Mouse (Mus musculus) heart, embryonic 15.5 days (tissue): ENCODE measurements at regions not wholly inside any gene's neighbourhood (a gene's known extent, or its start where the extent isn't known, plus 50 kb on each side); places are given as distances from the start of the nearest gene placed in this dataset.

Experiments
- ATAC-seq: fragments of 200-750 bp; cut with Nextera tagmentation; replicated peaks from 2 replicates; pipeline ENCODE4 v1.8.0; 2017; ENCODE audit warnings: low read depth, moderate TSS enrichment; ENCODE audit not compliant: insufficient number of reproducible peaks, insufficient read depth, low FRiP score
- H3K27ac ChIP-seq: fragments of 300-500 bp; sonication (generic); 2 replicates; pipeline ENCODE4 v1.5.1; 2015; ENCODE audit warnings: mild to moderate bottlenecking, inconsistent platforms
- H3K27me3 ChIP-seq: fragments of 300-500 bp; sonication (generic); 2 replicates; pipeline ENCODE4 v1.6.1; 2015; ENCODE audit warnings: inconsistent platforms
- H3K36me3 ChIP-seq: fragments of 300-500 bp; sonication (generic); 2 replicates; pipeline ENCODE4 v1.6.1; 2015; ENCODE audit warnings: mild to moderate bottlenecking, inconsistent platforms
- H3K4me1 ChIP-seq: fragments of 300-500 bp; sonication (generic); replicated peaks from 2 replicates; pipeline ENCODE4 v1.6.1; 2015; ENCODE audit warnings: inconsistent platforms
- H3K4me2 ChIP-seq: fragments of 300-500 bp; sonication (generic); 2 replicates; pipeline ENCODE4 v1.6.1; 2015; ENCODE audit warnings: inconsistent platforms, mild to moderate bottlenecking, moderate library complexity
- H3K4me3 ChIP-seq: fragments of 300-500 bp; sonication (generic); 2 replicates; pipeline ENCODE4 v1.5.1; 2015; ENCODE audit warnings: mild to moderate bottlenecking, inconsistent platforms
- H3K9ac ChIP-seq: fragments of 300-500 bp; sonication (generic); 2 replicates; pipeline ENCODE4 v1.6.1; 2015; ENCODE audit warnings: mild to moderate bottlenecking, inconsistent platforms
- H3K9me3 ChIP-seq: fragments of 300-500 bp; sonication (generic); replicated peaks from 2 replicates; pipeline ENCODE4 v1.6.1; 2016; ENCODE audit warnings: inconsistent platforms
- WGBS: fragments of 180-500 bp; shearing (Covaris S2); methylation state at CpG from one replicate; pipeline ENCODE4 v1.1.7; 2015; ENCODE audit warnings: mixed read lengths; 5-methylcytosine and 5-hydroxymethylcytosine counted together

DNA sequence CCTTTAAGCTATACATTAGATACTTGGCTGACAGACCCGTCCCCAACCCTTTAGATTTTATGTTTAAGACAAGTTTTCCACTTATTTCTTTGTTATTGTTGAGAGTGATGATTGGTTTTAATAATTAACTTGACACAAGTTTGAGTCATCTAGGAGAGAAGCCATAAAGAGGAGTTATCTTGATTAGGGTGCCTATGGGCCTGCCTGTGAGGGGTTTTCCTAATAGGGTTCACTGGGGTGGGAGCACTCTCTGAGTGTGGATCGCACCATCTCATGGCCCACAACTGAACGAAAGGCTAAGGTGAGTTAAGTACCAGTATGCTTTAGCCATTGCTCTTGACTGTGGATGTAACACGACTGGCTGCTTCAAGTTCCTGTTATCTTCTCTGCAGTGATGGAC, 123.3 kb upstream of the Agap1 start:
- Histone ChIP-seq H3K4me2 (no peak overlapping the region), H3K36me3 (no peaks in the 10 kb centered on the region), H3K4me1 (no peaks in the 10 kb centered on the region), H3K9me3 (no peaks in the 10 kb centered on the region), H3K9ac (no peak overlapping the region), H3K4me3 (no peak overlapping the region), H3K27ac (no peak overlapping the region), H3K27me3 (no peaks in the 10 kb centered on the region)
- WGBS = 91% methylated on average over 4 of the region's 4 CpGs
- no peak for ATAC-seq

DNA sequence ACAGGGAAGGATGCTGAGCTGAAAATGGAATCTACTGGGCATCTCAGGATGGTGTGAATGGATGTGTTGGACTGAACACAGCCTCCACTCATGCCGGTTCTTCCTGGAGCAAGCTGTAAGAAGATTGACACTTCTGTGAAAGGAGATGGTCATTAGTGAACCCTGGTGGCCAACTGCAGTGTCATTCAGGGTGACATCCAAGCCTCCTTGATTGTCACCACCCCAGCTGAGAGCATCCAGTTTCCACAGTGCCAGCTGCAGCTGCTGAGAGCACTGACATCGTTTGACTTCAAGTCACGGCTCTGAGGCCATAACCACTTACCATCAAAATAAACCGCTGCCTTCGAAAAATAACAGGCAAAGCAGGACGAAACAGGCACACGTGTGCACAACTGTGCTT, 121.9 kb upstream of the Agap1 start:
- no peak overlapping the region for H3K4me3 ChIP-seq
- no peaks in the 10 kb centered on the region for H3K4me1 ChIP-seq
- no peak for ATAC-seq
- H3K9me3 ChIP-seq = no peaks in the 10 kb centered on the region
- WGBS = 64% methylated on average over 7 of the region's 7 CpGs
- H3K4me2 ChIP-seq = no peak overlapping the region
- no peaks in the 10 kb centered on the region for H3K27me3 ChIP-seq
- no peak overlapping the region for H3K27ac ChIP-seq
- no peaks in the 10 kb centered on the region for H3K36me3 ChIP-seq
- H3K9ac ChIP-seq = no peak overlapping the region

DNA sequence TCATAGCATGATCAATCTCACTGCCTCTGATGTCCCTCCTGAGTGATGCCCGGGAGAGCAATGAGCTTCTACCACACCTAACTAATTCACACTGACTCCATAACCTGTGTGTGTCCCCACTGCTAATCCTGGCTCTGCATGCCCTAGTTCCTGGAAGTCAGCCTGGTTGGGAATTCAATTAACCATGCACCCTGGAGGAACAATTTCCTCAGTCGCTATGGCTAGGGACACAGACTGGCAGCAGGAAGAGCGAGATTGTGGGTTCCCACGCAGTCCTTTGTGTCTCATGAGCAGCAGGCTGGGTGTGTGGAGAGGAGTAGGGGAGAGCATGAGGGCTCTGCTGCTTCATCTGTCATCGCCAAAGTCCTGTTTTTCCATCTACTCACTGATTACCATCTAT, 116.7 kb upstream of the Agap1 start:
- H3K4me2 ChIP-seq = no peak overlapping the region
- H3K27ac ChIP-seq = no peak overlapping the region
- no peaks in the 10 kb centered on the region for H3K4me1 ChIP-seq
- no peaks in the 10 kb centered on the region for H3K27me3 ChIP-seq
- WGBS = 67% methylated on average over 5 of the region's 5 CpGs
- ATAC-seq = no peak
- no peak overlapping the region for H3K4me3 ChIP-seq
- no peaks in the 10 kb centered on the region for H3K36me3 ChIP-seq
- no peaks in the 10 kb centered on the region for H3K9me3 ChIP-seq
- no peak overlapping the region for H3K9ac ChIP-seq

GRCm38 (mm10) chr1:89342794-89343193, 111.8 kb upstream of the Agap1 start:
- Histone ChIP-seq H3K27ac (no peak overlapping the region), H3K27me3 (no peaks in the 10 kb centered on the region), H3K4me3 (no peak overlapping the region), H3K36me3 (no peaks in the 10 kb centered on the region), H3K9ac (no peak overlapping the region), H3K9me3 (no peaks in the 10 kb centered on the region), H3K4me1 (no peaks in the 10 kb centered on the region), H3K4me2 (no peak overlapping the region)
- no peak for ATAC-seq
- whole genome bisulfite sequencing = 51% methylated on average over 4 of the region's 4 CpGs

DNA sequence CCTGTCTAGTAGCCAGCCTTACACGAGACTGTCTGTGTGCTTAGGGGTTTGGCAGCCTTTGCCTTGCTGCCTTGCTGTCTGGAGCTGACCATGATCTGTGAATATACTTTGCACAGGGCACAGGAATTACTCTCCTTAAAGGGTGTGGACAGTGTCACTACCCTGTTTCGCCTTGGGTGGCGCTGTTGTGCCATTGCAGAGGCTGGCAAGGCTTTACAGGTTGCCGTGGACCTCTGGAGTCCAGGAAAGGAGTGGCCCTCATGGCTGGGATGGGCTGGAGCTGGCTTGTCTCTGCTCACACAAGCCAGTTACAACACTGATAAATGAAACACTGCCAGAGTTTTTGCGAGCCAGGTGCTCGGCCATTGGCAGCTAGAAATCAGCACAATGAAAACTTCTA, 110.1 kb upstream of the Agap1 start:
- Histone ChIP-seq H3K4me1 (no peaks in the 10 kb centered on the region), H3K9me3 (no peaks in the 10 kb centered on the region), H3K36me3 (no peaks in the 10 kb centered on the region), H3K4me2 (no peak overlapping the region), H3K27me3 (no peaks in the 10 kb centered on the region), H3K9ac (no peak overlapping the region), H3K4me3 (no peak overlapping the region), H3K27ac (no peak overlapping the region)
- WGBS = 40% methylated on average over 6 of the region's 6 CpGs
- ATAC-seq = no peak

DNA sequence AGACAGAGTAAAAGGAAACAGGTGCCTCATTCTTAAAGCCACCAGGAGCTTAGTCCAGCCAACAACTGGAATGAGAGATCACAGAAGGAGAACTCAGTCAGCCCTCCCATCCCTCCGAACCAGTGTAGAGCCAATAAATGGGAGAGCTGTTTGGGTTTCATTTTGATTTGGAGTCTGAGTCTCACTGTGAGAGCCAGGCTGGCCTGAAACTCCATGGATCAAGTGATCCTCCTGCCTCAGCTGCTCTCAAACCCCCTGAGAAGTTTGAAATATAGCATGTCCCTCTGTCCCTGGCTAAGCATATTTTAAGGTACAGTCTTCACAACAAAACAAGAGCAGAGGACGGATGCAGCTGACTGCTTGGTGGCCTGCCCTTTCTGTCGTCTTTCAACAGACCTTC, 107.3 kb upstream of the Agap1 start:
- no peak for ATAC-seq
- H3K27me3 ChIP-seq = no peaks in the 10 kb centered on the region
- H3K9ac ChIP-seq = no peak overlapping the region
- H3K4me3 ChIP-seq = no peak overlapping the region
- no peak overlapping the region for H3K4me2 ChIP-seq
- no peaks in the 10 kb centered on the region for H3K4me1 ChIP-seq
- no peaks in the 10 kb centered on the region for H3K9me3 ChIP-seq
- no peak overlapping the region for H3K27ac ChIP-seq
- 65% methylated on average over 3 of the region's 3 CpGs for WGBS
- no peaks in the 10 kb centered on the region for H3K36me3 ChIP-seq

- Histone ChIP-seq H3K9me3 (no peaks in the 10 kb centered on the region), H3K4me1 (no peaks in the 10 kb centered on the region), H3K4me3 (no peak overlapping the region), H3K36me3 (no peaks in the 10 kb centered on the region), H3K9ac (no peak overlapping the region), H3K27me3 (no peaks in the 10 kb centered on the region), H3K4me2 (no peak overlapping the region), H3K27ac (no peak overlapping the region)
- 50% methylated on average over 4 of the region's 4 CpGs for WGBS
- no peak for ATAC-seq
Observed at GRCm38 (mm10) chr1:89352936-89353335, 101.7 kb upstream of the Agap1 start.

- Histone ChIP-seq H3K9ac (no peak overlapping the region), H3K36me3 (no peaks in the 10 kb centered on the region), H3K27ac (no peak overlapping the region), H3K27me3 (no peaks in the 10 kb centered on the region), H3K9me3 (no peaks in the 10 kb centered on the region), H3K4me3 (no peak overlapping the region), H3K4me2 (no peak overlapping the region), H3K4me1 (no peaks in the 10 kb centered on the region)
- WGBS = 59% methylated on average over 3 of the region's 3 CpGs
- ATAC-seq = no peak
Observed at GRCm38 (mm10) chr1:89359257-89359656, 95.3 kb upstream of the Agap1 start.

GRCm38 (mm10) chr1:89364547-89365305, 89.9 kb upstream of the Agap1 start:
- ATAC-seq = no peak
- WGBS = 73% methylated on average over 12 of the region's 12 CpGs
- Histone ChIP-seq H3K4me3 (no peak overlapping the region), H3K4me1 (no peaks in the 10 kb centered on the region), H3K27ac (no peak overlapping the region), H3K9me3 (no peaks in the 10 kb centered on the region), H3K9ac (no peak overlapping the region), H3K36me3 (no peaks in the 10 kb centered on the region), H3K4me2 (no peak overlapping the region), H3K27me3 (no peaks in the 10 kb centered on the region)

GRCm38 (mm10) chr1:89366891-89367290, 87.7 kb upstream of the Agap1 start:
- no peaks in the 10 kb centered on the region for H3K4me1 ChIP-seq
- H3K27ac ChIP-seq = no peak overlapping the region
- no peak overlapping the region for H3K9ac ChIP-seq
- no peaks in the 10 kb centered on the region for H3K9me3 ChIP-seq
- H3K4me3 ChIP-seq = no peak overlapping the region
- WGBS = 66% methylated on average over 5 of the region's 5 CpGs
- no peaks in the 10 kb centered on the region for H3K36me3 ChIP-seq
- H3K4me2 ChIP-seq = no peak overlapping the region
- ATAC-seq = no peak
- no peaks in the 10 kb centered on the region for H3K27me3 ChIP-seq

GRCm38 (mm10) chr1:89373806-89374205, 80.8 kb upstream of the Agap1 start:
- no peak for ATAC-seq

GRCm38 (mm10) chr1:89374271-89374670, 80.3 kb upstream of the Agap1 start:
- no peak overlapping the region for H3K27ac ChIP-seq
- no peak overlapping the region for H3K4me3 ChIP-seq
- 81% methylated on average over 2 of the region's 2 CpGs for WGBS
- H3K4me2 ChIP-seq = no peak overlapping the region
- no peaks in the 10 kb centered on the region for H3K4me1 ChIP-seq
- no peaks in the 10 kb centered on the region for H3K9me3 ChIP-seq
- no peak for ATAC-seq
- H3K27me3 ChIP-seq = no peaks in the 10 kb centered on the region
- H3K9ac ChIP-seq = no peak overlapping the region
- no peaks in the 10 kb centered on the region for H3K36me3 ChIP-seq

More at GRCm38 (mm10) chr1:89373806-89374205, 80.8 kb upstream of the Agap1 start:
- Histone ChIP-seq H3K9ac (no peak overlapping the region), H3K36me3 (no peaks in the 10 kb centered on the region), H3K27me3 (no peaks in the 10 kb centered on the region), H3K27ac (no peak overlapping the region), H3K4me1 (no peaks in the 10 kb centered on the region), H3K4me2 (no peak overlapping the region), H3K9me3 (no peaks in the 10 kb centered on the region), H3K4me3 (no peak overlapping the region)
